Mouse (Mus musculus): Measurements from ENCODE around the gene Tubgcp6. TPM values are rescaled to one million over a fixed set of nuclear protein-coding genes. Genes with fewer than 3 reads are reported as not detected.

Tubgcp6 gene
- polyA plus RNA-seq, 1 experiment from 2014 or later, result 20.6 TPM

DNA sequence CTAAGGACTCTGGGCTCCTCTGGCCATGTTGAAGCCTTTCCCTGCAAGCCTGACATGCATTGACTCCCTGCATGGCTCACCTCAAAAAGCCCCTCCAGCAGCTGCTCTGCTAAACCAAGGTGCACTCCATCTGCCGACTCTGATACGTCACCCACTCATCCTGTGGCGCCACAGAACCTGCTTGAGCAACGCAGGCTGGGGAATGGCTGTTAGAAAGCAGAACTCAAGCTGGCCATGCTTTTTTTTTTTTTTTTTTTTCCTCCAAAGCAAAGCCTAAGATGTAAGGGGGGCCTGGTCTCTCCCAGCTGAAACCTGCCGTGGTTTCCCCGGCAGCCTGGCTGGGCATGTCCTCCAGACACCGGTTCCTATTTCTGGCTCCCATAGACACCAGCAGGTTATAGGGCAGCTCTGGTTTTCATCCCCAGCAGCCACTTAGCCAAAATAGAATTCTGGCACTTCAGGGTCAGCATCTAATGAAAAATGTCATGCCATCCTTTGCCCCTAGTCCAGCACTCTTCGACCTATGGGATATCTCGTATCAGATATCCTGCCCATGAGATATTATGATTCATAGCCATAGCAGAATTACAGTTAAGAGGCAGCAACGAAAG, 48.8 kb downstream of the Tubgcp6 start:
- Histone ChIP-seq H3K9me3 (no peaks in the 10 kb centered on the region), H3K9ac (0 out of 2 replicates have a peak overlapping the region, but pooled peaks have one; percentile 97), H3K27me3 (replicated peaks) (peaks cover 15% of the 10 kb centered on the region), H3K27ac (no peak overlapping the region), H3K4me2 (replicated peaks) (peak overlapping the region; percentile 88; the same call in 1 of the 2 replicates), H3K4me3 (no peak overlapping the region), H3K36me3 (no peaks in the 10 kb centered on the region), H3K4me1 (peaks cover 36% of the 10 kb centered on the region)
- WGBS, result 90% methylated on average over 10 of the region's 10 CpGs
- ATAC-seq (ENCODE audit: low FRiP score, low read depth), result no peak

DNA sequence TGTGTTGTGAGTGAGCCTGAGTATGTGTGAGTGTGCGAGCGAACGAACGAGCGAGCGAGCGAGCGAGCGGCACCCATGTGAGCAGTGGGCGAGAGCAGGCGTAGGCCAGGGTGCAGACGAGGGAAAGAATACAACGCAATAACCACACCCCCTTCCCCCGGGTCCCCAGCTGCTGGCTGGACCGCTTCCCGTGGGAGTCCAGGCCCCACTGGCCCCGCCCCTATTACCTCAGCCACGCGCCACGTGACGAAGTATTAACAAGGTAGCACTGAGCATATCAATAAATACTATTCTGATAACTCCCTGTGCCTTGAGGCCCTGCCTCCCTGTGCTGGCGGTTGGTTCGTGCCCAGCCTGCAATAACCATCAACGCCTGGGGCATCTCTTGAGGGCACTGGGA, 52.3 kb downstream of the Tubgcp6 start:
- Histone ChIP-seq H3K9ac (no peak overlapping the region), H3K27ac (no peak overlapping the region), H3K4me2 (replicated peaks) (no peak overlapping the region), H3K4me1 (peaks cover 12% of the 10 kb centered on the region), H3K36me3 (no peaks in the 10 kb centered on the region), H3K27me3 (replicated peaks) (peaks cover 47% of the 10 kb centered on the region), H3K4me3 (no peak overlapping the region), H3K9me3 (no peaks in the 10 kb centered on the region)
- 73% methylated on average over 24 of the region's 24 CpGs for WGBS
- no peak for ATAC-seq (ENCODE audit: low FRiP score, low read depth)

DNA sequence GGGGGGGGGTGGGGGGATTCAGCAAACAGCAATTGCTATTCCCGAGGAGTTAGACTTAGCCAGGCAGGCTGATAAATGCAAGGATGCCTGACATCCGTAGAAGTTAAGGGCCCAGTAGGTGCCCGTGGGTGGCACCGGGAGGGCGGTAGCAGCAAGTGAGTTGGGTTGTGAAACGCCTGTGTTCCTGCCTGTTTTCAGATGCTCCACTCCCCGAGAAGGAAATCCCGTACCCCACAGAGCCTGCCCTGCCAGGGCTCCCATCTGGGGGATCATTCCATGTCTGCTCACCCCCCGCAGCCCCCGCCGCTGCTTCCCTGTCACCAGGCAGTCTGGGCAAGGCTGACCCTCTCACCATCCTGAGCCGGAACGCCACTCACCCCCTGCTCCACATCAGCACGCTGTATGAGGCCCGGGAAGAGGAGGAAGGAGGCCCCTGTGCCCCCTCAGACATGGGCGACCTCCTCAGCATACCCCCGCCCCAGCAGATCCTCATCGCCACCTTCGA, 53.5 kb downstream of the Tubgcp6 start:
- H3K4me1 ChIP-seq, result peaks cover 1% of the 10 kb centered on the region
- H3K36me3 ChIP-seq, result no peaks in the 10 kb centered on the region
- no peak overlapping the region for H3K4me2 ChIP-seq (replicated peaks)
- H3K27ac ChIP-seq, result no peak overlapping the region
- ATAC-seq (ENCODE audit: low FRiP score, low read depth), result no peak
- H3K4me3 ChIP-seq, result no peak overlapping the region
- peaks cover 50% of the 10 kb centered on the region for H3K27me3 ChIP-seq (replicated peaks)
- WGBS, result 83% methylated on average over 19 of the region's 19 CpGs
- H3K9ac ChIP-seq, result 0 out of 2 replicates have a peak overlapping the region, but pooled peaks have one; percentile 17
- H3K9me3 ChIP-seq, result no peaks in the 10 kb centered on the region

DNA sequence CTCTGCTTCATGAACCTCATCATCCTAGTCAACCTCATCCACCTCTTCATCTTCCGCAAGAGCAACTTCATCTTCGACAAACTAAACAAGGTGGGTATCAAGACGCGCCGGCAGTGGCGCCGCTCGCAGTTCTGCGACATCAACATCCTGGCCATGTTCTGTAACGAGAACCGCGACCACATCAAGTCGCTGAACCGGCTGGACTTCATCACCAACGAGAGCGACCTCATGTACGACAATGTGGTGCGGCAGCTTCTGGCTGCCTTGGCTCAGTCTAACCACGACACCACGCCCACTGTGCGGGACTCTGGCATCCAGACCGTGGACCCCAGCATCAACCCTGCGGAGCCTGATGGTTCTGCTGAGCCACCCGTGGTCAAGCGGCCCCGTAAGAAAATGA, 54.7 kb downstream of the Tubgcp6 start:
- no peak for ATAC-seq (ENCODE audit: low FRiP score, low read depth)
- Histone ChIP-seq H3K4me1 (no peaks in the 10 kb centered on the region), H3K4me2 (replicated peaks) (no peak overlapping the region), H3K9ac (no peak overlapping the region), H3K4me3 (no peak overlapping the region), H3K27ac (no peak overlapping the region), H3K9me3 (no peaks in the 10 kb centered on the region), H3K36me3 (no peaks in the 10 kb centered on the region), H3K27me3 (replicated peaks) (peaks cover 56% of the 10 kb centered on the region)
- WGBS, result 46% methylated on average over 26 of the region's 26 CpGs

GRCm38 (mm10) chr15:89067609-89068008, 55.3 kb downstream of the Tubgcp6 start:
- Histone ChIP-seq H3K9ac (no peak overlapping the region), H3K27ac (no peak overlapping the region), H3K27me3 (replicated peaks) (peaks cover 56% of the 10 kb centered on the region), H3K4me3 (no peak overlapping the region), H3K4me1 (no peaks in the 10 kb centered on the region), H3K36me3 (no peaks in the 10 kb centered on the region), H3K9me3 (no peaks in the 10 kb centered on the region), H3K4me2 (replicated peaks) (0 out of 2 replicates have a peak overlapping the region, but pooled peaks have one; percentile 16)
- ATAC-seq (ENCODE audit: low FRiP score, low read depth), result no peak
- WGBS, result 41% methylated on average over 35 of the region's 35 CpGs

- Histone ChIP-seq H3K4me3 (no peak overlapping the region), H3K9ac (no peak overlapping the region), H3K27ac (no peak overlapping the region), H3K27me3 (replicated peaks) (peaks cover 63% of the 10 kb centered on the region), H3K36me3 (no peaks in the 10 kb centered on the region), H3K4me2 (replicated peaks) (no peak overlapping the region), H3K9me3 (no peaks in the 10 kb centered on the region), H3K4me1 (peaks cover 4% of the 10 kb centered on the region; the same call in 1 of the 2 replicates)
- 95% methylated on average over 5 of the region's 5 CpGs for WGBS
- ATAC-seq (ENCODE audit: low FRiP score, low read depth), result no peak
Observed at GRCm38 (mm10) chr15:89064891-89065290, 58.0 kb downstream of the Tubgcp6 start.

- Histone ChIP-seq H3K27ac (no peak overlapping the region), H3K4me1 (peaks cover 9% of the 10 kb centered on the region; the same call in 1 of the 2 replicates), H3K4me2 (replicated peaks) (no peak overlapping the region), H3K9me3 (no peaks in the 10 kb centered on the region), H3K36me3 (no peaks in the 10 kb centered on the region), H3K27me3 (replicated peaks) (peaks cover 56% of the 10 kb centered on the region), H3K4me3 (no peak overlapping the region), H3K9ac (no peak overlapping the region)
- no peak for ATAC-seq (ENCODE audit: low FRiP score, low read depth)
- 72% methylated on average over 6 of the region's 6 CpGs for WGBS
Observed at GRCm38 (mm10) chr15:89063536-89063935, 59.4 kb downstream of the Tubgcp6 start.

DNA sequence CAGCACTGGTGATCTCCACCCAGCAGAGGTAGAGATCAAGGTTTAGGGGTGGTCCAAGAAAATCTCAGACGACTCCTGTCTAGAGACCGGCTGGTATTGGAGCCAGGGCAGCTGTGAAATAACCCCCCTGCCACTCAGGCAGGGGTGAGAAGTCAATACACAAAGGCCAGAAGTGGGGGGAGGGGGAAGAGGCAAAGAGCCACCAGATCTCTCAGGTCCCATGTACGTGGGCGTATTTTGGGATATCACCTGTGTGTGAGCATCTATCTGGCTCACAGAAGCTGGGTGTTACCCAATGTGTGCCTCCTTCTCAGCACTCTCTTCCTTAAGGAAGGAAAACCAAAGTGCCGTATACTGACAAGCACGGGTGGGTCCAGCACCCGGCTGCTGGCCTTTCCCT, 59.9 kb downstream of the Tubgcp6 start:
- H3K4me1 ChIP-seq, result peaks cover 9% of the 10 kb centered on the region; the same call in 1 of the 2 replicates
- H3K36me3 ChIP-seq, result no peaks in the 10 kb centered on the region
- WGBS, result 81% methylated on average over 7 of the region's 7 CpGs
- H3K9ac ChIP-seq, result no peak overlapping the region
- H3K27ac ChIP-seq, result no peak overlapping the region
- H3K4me2 ChIP-seq (replicated peaks), result no peak overlapping the region
- no peak for ATAC-seq (ENCODE audit: low FRiP score, low read depth)
- H3K4me3 ChIP-seq, result no peak overlapping the region
- peaks cover 56% of the 10 kb centered on the region for H3K27me3 ChIP-seq (replicated peaks)
- no peaks in the 10 kb centered on the region for H3K9me3 ChIP-seq

- Histone ChIP-seq H3K4me3 (no peak overlapping the region), H3K27ac (no peak overlapping the region), H3K9ac (no peak overlapping the region), H3K36me3 (no peaks in the 10 kb centered on the region), H3K9me3 (no peaks in the 10 kb centered on the region), H3K4me1 (peaks cover 9% of the 10 kb centered on the region; the same call in 1 of the 2 replicates), H3K27me3 (replicated peaks) (peaks cover 56% of the 10 kb centered on the region), H3K4me2 (replicated peaks) (no peak overlapping the region)
- 87% methylated on average over 5 of the region's 5 CpGs for WGBS
- ATAC-seq (ENCODE audit: low FRiP score, low read depth), result no peak
Observed at GRCm38 (mm10) chr15:89062518-89062910, 60.4 kb downstream of the Tubgcp6 start.

GRCm38 (mm10) chr15:89061761-89062517, 61.0 kb downstream of the Tubgcp6 start:
- WGBS, result 88% methylated on average over 6 of the region's 6 CpGs
- Histone ChIP-seq H3K4me2 (replicated peaks) (no peak overlapping the region), H3K27me3 (replicated peaks) (peaks cover 50% of the 10 kb centered on the region), H3K36me3 (no peaks in the 10 kb centered on the region), H3K4me3 (no peak overlapping the region), H3K27ac (no peak overlapping the region), H3K9ac (no peak overlapping the region), H3K9me3 (no peaks in the 10 kb centered on the region), H3K4me1 (peaks cover 9% of the 10 kb centered on the region; the same call in 1 of the 2 replicates)
- ATAC-seq (ENCODE audit: low FRiP score, low read depth), result no peak

- peak overlapping the region; percentile 80 for H3K4me3 ChIP-seq
- peak overlapping the region; percentile 92 for H3K4me2 ChIP-seq (replicated peaks)
- 0 out of 2 replicates have a peak overlapping the region, but pooled peaks have one; percentile 27 for H3K9ac ChIP-seq
- H3K4me1 ChIP-seq, result peaks cover 9% of the 10 kb centered on the region; the same call in 1 of the 2 replicates
- H3K27ac ChIP-seq, result no peak overlapping the region
- no peaks in the 10 kb centered on the region for H3K9me3 ChIP-seq
- H3K36me3 ChIP-seq, result no peaks in the 10 kb centered on the region
- ATAC-seq (ENCODE audit: low FRiP score, low read depth), result no peak
- H3K27me3 ChIP-seq (replicated peaks), result peaks cover 40% of the 10 kb centered on the region
- 86% methylated on average over 12 of the region's 12 CpGs for WGBS
Observed at GRCm38 (mm10) chr15:89060811-89061460, 62.0 kb downstream of the Tubgcp6 start.

All from neural tube, embryonic 12.5 days (tissue).